Mouse (Mus musculus) heart, embryonic 10.5 days (tissue): ENCODE results near the gene Tec. TPM values are rescaled to one million over a fixed set of nuclear protein-coding genes. Genes with fewer than 3 reads are reported as not detected.

Experiments
- DNase-seq: peaks from one replicate; pipeline ENCODE4 v3.0.0-alpha.2; 2017; ENCODE audit warnings: low spot score
- H3K27ac ChIP-seq: fragments of 300-500 bp; sonication (generic); 2 replicates; pipeline ENCODE4 v1.5.1; 2016; ENCODE audit warnings: mild to moderate bottlenecking
- H3K27me3 ChIP-seq: fragments of 300-500 bp; sonication (generic); 2 replicates; pipeline ENCODE4 v1.6.1; 2016; ENCODE audit warnings: mild to moderate bottlenecking; ENCODE audit not compliant: poor library complexity, insufficient read depth, severe bottlenecking
- H3K36me3 ChIP-seq: fragments of 300-500 bp; sonication (generic); 2 replicates; pipeline ENCODE4 v1.6.1; 2016; ENCODE audit warnings: mild to moderate bottlenecking, moderate library complexity
- H3K4me1 ChIP-seq: fragments of 300-500 bp; sonication (generic); 2 replicates; pipeline ENCODE4 v1.6.1; 2016; ENCODE audit warnings: mild to moderate bottlenecking
- H3K4me3 ChIP-seq: fragments of 300-500 bp; sonication (generic); 2 replicates; pipeline ENCODE4 v1.5.1; 2016; ENCODE audit warnings: mild to moderate bottlenecking, moderate library complexity
- H3K9me3 ChIP-seq: fragments of 300-500 bp; sonication (generic); 2 replicates; pipeline ENCODE4 v1.6.1; 2016; ENCODE audit warnings: mild to moderate bottlenecking, moderate library complexity
- WGBS: fragments of 180-500 bp; shearing (Covaris S2); methylation state at CpG from one replicate; pipeline ENCODE4 v1.1.7; 2016; 5-methylcytosine and 5-hydroxymethylcytosine counted together
- polyA plus RNA-seq: library from polyadenylated mRNA; unstranded; fragments of >200 nt; fragmentation: Nextera tagmentation; extraction: Ambion mirVana; gene quantifications from 2 replicates; pipeline ENCODE4 v1.2.1, GENCODE M21; 2016

Gene Tec
- polyA plus RNA-seq, 1 experiment from 2014 or later = 7.5 TPM

DNA sequence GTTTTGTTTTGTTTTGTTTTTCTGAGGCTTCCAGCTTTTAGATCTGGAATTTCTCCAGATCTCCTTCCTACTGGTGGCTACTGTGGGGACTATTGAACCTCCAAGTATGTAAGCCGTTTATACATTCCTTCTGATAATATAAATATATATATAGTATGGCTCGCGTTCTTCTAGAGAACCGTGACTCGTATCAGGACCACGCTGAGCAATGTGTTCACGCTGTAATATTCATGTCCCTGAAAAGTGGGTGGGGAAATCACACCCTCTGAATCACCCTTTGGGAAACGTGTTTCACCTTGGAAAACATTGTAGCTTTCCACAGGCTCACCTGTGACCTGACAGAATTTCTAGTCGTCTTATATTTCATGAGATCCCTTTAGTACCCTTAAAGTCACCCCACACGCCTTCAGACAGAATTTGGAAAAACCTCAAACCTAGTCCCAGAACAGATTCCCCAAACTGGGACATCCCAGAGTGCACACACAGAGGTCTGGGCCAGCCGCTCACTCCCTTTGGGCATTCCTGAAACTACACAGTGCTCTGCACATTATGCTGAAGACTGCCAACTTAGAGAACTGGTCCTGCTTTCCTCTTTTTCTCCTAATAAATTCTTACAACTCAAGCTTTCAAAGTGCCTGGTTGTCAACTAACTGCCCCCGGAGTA is 13.6 kb upstream of the Tec start:
- Histone ChIP-seq H3K4me3 (no peak overlapping the region), H3K27ac (peak overlapping the region; percentile 75), H3K36me3 (no peaks in the 10 kb centered on the region), H3K27me3 (no peaks in the 10 kb centered on the region), H3K9me3 (no peaks in the 10 kb centered on the region), H3K4me1 (peaks cover 14% of the 10 kb centered on the region)
- WGBS = 66% methylated on average over 12 of the region's 12 CpGs
- DNase-seq = no peak

DNA sequence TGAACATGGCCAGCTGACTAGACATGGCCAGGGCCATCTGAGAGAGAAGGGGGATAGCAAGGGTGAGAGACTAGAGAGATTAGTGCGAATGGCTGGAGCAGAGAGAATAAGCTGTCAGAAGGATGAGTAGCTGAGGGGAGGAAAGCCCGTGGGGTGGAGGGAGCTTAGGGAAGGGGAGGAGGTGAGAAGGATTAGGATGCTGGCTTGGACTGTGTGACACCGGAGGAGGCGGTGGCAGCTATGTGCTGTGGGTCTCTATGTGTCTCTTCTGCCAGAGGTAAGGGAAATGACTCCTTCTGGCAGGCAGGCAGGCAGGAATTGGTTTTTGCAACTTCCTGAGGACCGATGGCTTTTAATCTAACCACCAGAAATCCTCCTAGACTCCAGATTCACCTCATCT is 11.5 kb upstream of the Tec start:
- WGBS = 19% methylated on average over 5 of the region's 5 CpGs
- H3K27me3 ChIP-seq = 0 out of 2 replicates have a peak, but pooled peaks cover 8% of the 10 kb centered on the region
- no peak overlapping the region for H3K4me3 ChIP-seq

DNA sequence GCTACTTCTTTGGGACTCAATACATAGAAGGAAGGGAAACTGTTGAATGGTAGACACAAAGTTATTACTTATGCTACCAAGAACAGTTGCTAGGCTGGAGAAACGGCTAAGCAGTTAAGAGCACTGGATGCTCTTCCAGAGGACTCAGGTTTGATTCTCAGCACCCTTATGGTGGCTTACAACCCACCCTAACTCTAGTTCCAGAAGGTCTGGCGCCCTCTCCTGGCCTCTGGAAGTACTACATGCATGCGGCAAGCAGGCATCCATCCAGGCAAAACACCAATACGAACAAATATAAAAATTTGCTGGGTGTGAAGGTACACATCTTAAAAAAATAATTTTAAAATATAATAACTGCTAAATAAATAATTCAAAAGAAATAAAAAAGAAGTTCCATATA is 2.8 kb upstream of the Tec start:
- Histone ChIP-seq H3K4me1 (peaks cover 29% of the 10 kb centered on the region), H3K9me3 (no peaks in the 10 kb centered on the region), H3K27ac (no peak overlapping the region), H3K4me3 (no peak overlapping the region), H3K36me3 (no peaks in the 10 kb centered on the region), H3K27me3 (peaks cover 20% of the 10 kb centered on the region)
- DNase-seq = no peak
- WGBS = 76% methylated on average over 4 of the region's 4 CpGs

More for the DNA sequence above, 11.5 kb upstream of the Tec start:
- Histone ChIP-seq H3K36me3 (no peaks in the 10 kb centered on the region), H3K27ac (no peak overlapping the region), H3K4me1 (peaks cover 27% of the 10 kb centered on the region), H3K9me3 (no peaks in the 10 kb centered on the region)
- DNase-seq = no peak

DNA sequence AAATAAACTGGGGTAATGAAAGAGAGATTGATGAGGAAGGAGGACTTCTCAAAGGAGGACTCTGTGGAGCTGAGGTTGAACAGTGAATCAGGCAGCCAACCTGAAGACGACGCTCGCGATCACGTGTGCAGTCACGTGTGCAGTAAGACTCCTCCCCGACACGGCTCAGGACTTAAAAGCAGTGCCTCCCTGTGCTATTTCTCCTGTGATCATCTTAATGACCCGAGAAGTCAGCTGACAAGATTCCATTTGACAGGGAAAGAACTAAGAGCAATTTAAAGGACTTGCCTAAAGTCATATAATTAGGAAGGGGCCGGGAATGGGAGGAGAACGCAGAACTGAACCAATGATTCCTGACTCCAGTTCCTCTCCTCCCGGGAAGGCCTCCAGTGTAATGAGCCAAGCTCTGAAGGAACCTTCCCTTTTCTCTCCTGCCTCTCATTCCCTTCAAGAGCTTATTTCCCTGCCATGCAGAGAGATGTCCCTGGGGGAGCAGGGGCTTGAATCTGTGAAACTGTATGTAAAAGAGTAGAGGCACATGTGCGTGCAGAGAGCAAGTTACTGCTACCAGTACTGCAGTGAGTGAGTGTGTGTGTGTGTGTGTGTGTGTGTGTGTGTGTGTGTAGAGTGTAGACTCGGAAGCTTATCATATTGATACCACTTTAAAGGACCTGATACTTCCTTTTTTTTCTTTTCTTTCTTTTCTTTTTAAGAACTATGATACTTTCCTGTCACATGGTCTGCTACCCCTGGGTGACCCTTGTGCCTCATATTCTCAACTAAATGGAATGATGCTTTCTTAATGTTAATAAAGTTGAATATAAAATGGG is 1.7 kb upstream of the Tec start:
- WGBS = 75% methylated on average over 14 of the region's 14 CpGs
- Histone ChIP-seq H3K4me3 (no peak overlapping the region), H3K9me3 (no peaks in the 10 kb centered on the region), H3K36me3 (no peaks in the 10 kb centered on the region), H3K4me1 (peaks cover 21% of the 10 kb centered on the region; the same call in 1 of the 2 replicates), H3K27ac (no peak overlapping the region), H3K27me3 (peaks cover 13% of the 10 kb centered on the region)
- no peak for DNase-seq

DNA sequence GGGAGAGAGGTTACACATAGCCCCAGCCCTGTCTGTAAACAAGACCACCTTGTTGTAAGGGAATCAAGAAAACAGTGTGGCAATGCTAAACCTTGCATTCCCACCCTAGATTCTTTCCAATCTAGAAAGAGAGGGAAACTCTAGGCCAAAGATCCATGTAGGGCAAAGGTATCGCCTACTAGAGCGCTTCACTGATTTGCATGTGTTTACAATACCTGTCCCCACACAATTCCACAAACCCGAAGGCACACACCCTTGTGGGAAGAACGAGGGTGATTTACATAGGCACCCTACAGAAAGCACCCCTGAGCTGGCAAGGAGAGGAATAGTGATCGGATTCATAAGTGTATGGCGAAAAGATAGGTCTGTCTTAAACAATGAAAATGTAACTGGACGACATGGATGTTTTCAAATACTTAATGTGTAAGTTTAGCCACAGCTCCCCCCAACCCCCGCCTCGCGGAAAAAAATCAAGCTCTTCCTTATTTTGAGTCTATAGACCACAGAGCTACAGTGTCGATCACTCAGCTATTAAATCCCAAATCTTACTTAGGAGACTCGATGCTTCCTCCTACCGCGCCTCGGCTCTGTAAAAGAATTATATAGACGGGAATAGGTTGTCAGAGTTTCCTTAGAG is 1.1 kb downstream of the Tec start:
- peaks cover 13% of the 10 kb centered on the region for H3K27me3 ChIP-seq
- H3K9me3 ChIP-seq = no peaks in the 10 kb centered on the region
- H3K27ac ChIP-seq = no peak overlapping the region
- H3K36me3 ChIP-seq = no peaks in the 10 kb centered on the region
- DNase-seq = no peak
- H3K4me1 ChIP-seq = peaks cover 21% of the 10 kb centered on the region; the same call in 1 of the 2 replicates
- H3K4me3 ChIP-seq = peak overlapping the region; percentile 71
- 29% methylated on average over 16 of the region's 16 CpGs for WGBS

DNA sequence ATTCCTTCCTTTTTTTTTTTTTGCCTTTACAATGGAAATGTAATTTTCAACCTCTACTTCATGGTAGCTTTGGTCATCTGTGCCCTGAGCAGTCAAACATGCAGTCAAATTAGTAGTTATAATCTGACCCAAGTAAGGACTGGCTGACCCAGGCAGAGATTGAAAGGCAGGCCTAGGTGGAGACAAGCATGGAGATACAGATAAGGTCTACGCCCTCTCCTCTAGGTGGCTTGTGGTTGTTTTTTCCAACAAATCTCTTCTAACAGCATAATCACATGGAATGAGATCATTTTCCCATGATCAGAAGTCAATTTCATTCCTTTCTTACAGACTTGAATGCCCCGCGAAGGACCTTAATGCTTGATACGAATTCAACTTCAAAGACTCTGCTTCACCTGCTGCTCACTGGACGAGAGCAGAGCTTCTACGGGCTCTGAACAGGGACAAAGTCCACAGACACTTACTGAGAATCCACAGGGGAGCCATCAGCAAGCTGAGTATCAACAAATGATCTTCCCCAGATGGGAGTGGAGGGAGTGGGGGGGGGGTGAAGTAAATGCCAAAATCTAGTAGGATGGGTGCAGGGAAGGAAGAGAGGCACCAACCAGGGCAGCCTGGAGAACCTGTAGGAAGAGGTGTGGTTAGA is 1.9 kb downstream of the Tec start:
- Histone ChIP-seq H3K27me3 (peaks cover 13% of the 10 kb centered on the region), H3K27ac (no peak overlapping the region), H3K4me1 (peaks cover 21% of the 10 kb centered on the region; the same call in 1 of the 2 replicates), H3K36me3 (no peaks in the 10 kb centered on the region), H3K9me3 (no peaks in the 10 kb centered on the region), H3K4me3 (peak overlapping the region; percentile 71; the same call in 1 of the 2 replicates)
- WGBS = 55% methylated on average over 6 of the region's 6 CpGs
- DNase-seq = no peak

DNA sequence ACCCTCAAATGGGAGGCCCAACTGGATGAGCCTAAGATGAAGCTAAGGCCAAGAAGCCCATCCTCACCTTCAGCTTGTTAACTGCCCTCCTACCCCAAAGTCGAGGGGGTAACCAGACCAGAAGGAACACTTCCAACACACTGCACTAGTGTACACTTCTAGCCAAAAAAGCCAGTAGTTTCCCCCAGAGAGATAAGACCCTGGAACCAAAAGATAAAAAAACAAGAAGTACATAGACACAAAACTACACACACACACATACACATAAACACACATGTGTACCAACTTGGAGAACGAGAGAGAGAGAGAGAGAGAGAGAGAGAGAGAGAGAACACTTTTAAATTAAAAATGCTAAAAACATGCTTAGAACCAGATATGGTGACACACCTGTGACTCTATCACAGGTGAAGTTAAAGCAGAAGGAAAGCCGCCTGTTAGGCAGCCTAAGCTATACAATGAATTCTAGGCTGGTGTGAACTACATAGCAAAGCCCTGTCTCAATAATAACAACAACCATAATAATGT is 3.6 kb downstream of the Tec start:
- Histone ChIP-seq H3K4me1 (peaks cover 21% of the 10 kb centered on the region; the same call in 1 of the 2 replicates), H3K36me3 (0 out of 2 replicates have a peak, but pooled peaks cover 1% of the 10 kb centered on the region), H3K4me3 (no peak overlapping the region), H3K9me3 (no peaks in the 10 kb centered on the region), H3K27ac (no peak overlapping the region), H3K27me3 (peaks cover 13% of the 10 kb centered on the region)
- WGBS = 66% methylated on average over 3 of the region's 3 CpGs
- DNase-seq = no peak

DNA sequence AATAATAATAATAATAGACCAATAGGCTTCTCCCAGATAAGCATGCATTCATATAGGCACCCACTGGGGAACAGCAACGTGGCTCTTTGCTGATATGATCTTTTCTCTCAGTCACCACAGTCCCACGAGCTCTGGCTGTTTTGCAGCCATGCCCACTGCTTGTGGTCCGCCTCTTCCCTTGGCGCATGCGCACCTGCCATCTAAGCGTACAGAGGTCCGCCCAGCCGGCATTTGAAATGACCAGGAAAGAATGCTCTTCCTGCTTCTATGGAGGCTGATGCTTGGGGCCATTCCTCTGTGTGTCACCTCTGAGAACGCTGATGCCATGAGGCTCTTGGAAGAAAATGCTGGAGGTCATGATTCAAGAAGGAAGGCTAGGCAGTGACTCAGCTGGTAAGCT is 5.1 kb downstream of the Tec start:
- WGBS = 85% methylated on average over 9 of the region's 9 CpGs
- Histone ChIP-seq H3K4me1 (peaks cover 12% of the 10 kb centered on the region; the same call in 1 of the 2 replicates), H3K27ac (no peak overlapping the region), H3K4me3 (no peak overlapping the region), H3K36me3 (peaks cover 5% of the 10 kb centered on the region; the same call in 1 of the 2 replicates), H3K9me3 (no peaks in the 10 kb centered on the region), H3K27me3 (peaks cover 13% of the 10 kb centered on the region)
- DNase-seq = no peak

DNA sequence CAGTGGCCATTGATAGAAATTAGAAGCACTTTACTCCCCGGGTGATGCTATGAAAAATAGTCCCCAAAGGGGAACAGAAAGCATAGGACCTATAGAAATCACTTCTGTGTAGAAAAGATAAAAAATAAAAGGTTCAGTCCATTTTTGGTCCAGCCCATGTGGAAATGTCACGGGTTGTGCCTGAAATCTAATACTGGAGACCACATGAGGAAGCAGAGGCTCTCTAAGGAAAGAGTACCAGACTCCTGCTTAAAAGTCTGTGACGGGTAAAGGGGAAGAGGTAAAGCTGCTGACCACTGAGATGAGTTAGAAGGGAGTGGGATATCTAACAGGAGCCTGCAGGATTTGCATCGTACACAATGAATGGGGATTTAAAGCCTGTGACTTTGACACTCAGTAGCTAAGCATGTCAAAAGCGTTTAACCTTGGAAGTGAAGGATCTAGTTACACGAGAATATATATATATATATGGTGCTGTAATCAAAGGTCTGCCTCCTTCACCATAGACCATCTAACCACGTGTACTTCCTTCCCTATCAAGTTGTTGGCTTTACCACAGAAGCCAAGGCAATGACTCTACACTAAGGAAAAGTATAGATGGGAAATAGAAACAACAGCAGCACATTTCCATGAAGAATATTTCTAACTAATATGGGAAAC is 6.4 kb downstream of the Tec start:
- Histone ChIP-seq H3K4me3 (no peak overlapping the region), H3K36me3 (peaks cover 5% of the 10 kb centered on the region; the same call in 1 of the 2 replicates), H3K9me3 (no peaks in the 10 kb centered on the region), H3K27me3 (peaks cover 6% of the 10 kb centered on the region), H3K27ac (no peak overlapping the region), H3K4me1 (peaks cover 4% of the 10 kb centered on the region; the same call in 1 of the 2 replicates)
- peak; percentile 56 for DNase-seq
- 70% methylated on average over 7 of the region's 7 CpGs for WGBS

DNA sequence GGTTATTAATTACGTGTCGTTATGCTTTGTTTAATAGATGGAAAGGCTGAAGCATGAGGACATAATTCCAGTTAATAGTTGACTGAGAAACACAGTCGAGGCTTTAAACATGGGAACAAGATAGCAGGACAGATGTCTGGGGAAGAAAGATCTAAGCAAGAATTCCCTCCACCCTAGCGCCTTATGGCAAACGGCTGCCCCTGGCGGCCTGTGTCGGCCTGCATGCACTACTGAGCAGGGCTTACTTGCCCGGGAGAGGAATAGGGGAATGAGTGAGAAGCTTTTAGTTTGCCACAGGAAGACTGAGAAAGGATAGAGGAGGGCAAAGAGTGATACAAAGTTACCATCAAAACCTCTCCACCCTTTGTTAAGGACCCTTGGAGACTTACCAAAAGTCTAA is 7.4 kb downstream of the Tec start:
- WGBS = 73% methylated on average over 8 of the region's 8 CpGs
- no peak for DNase-seq
- Histone ChIP-seq H3K9me3 (no peaks in the 10 kb centered on the region), H3K36me3 (peaks cover 5% of the 10 kb centered on the region; the same call in 1 of the 2 replicates), H3K4me3 (no peak overlapping the region), H3K27ac (no peak overlapping the region), H3K27me3 (no peaks in the 10 kb centered on the region), H3K4me1 (no peaks in the 10 kb centered on the region)

DNA sequence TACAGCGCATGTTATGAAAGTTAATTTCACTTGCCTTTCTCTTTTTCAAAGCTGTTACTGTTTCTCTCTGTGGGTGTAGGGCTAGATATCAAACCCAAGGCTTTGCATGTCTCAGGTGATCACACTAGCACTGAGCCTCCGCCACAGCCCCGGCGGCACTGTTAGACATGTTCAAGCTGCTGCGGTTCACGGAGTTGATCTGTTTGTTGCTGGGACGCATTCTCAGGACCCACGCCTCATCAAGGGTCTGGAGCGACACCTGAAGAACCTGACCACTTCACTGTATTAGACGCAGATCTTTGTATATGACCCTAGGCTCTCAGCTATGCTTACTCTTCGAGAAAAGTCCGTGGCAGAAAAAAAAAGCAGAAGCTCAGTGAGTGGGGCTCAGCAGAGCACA is 10.0 kb downstream of the Tec start:
- H3K36me3 ChIP-seq = peaks cover 5% of the 10 kb centered on the region; the same call in 1 of the 2 replicates
- H3K9me3 ChIP-seq = no peaks in the 10 kb centered on the region
- H3K27me3 ChIP-seq = no peaks in the 10 kb centered on the region
- no peak overlapping the region for H3K27ac ChIP-seq
- DNase-seq = peak; percentile 55
- H3K4me3 ChIP-seq = no peak overlapping the region
- 89% methylated on average over 12 of the region's 12 CpGs for WGBS
- H3K4me1 ChIP-seq = peaks cover 9% of the 10 kb centered on the region; the same call in 1 of the 2 replicates

DNA sequence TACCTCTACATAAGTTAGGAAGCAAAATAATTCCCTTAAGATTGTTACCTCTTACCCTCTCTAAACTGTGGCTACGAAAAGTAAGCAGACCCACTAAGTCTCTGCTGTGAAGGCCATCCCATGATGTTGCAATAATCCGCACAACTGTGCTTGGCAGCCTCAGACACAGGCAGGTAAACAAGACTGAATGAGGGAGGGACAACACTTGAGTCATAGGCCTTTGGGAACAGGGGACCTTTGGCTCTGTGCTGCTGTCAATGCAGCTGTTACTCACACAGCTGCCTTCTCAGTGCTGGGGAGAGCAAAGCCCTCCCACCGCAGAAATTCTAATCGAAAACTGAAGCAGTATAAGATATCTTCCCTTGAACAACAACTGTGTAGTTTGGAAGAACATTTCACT is 10.5 kb downstream of the Tec start:
- H3K9me3 ChIP-seq = no peaks in the 10 kb centered on the region
- H3K36me3 ChIP-seq = peaks cover 5% of the 10 kb centered on the region; the same call in 1 of the 2 replicates
- no peak overlapping the region for H3K27ac ChIP-seq
- H3K4me3 ChIP-seq = no peak overlapping the region
- no peak for DNase-seq
- peaks cover 9% of the 10 kb centered on the region; the same call in 1 of the 2 replicates for H3K4me1 ChIP-seq
- 91% methylated on average over 4 of the region's 4 CpGs for WGBS
- H3K27me3 ChIP-seq = no peaks in the 10 kb centered on the region
